Mouse (Mus musculus) lung, postnatal 0 days (tissue): ENCODE measurements around the gene Thsd7a.

Source experiments
- CTCF ChIP-seq: IDR thresholded peaks from 2 replicates; pipeline ENCODE4 v1.5.1; 2016; ENCODE audit warnings: antibody characterized with exemption, mild to moderate bottlenecking
- EP300 ChIP-seq: IDR thresholded peaks from 2 replicates; pipeline ENCODE4 v1.6.1; 2016; ENCODE audit warnings: antibody characterized with exemption, mild to moderate bottlenecking, control low read depth

GRCm38 (mm10) chr6:12493571-12493970, 255.6 kb downstream of the Thsd7a start:
- TF ChIP-seq CTCF (no peak), EP300 (no peak)
